Mouse (Mus musculus): Measurements from ENCODE around the gene Prl2c5. TPM values are rescaled to one million over a fixed set of nuclear protein-coding genes. Genes with fewer than 3 reads are reported as not detected.
"Not testable (repeated sequence)": the region's sequence is repeated elsewhere in the genome, so short reads cannot be mapped to it uniquely, and the experiment has no call there.

Gene Prl2c5
- polyA plus RNA-seq (2015; fragmentation: Nextera tagmentation; extraction: Ambion mirVana), result not detected in 2 replicates

DNA sequence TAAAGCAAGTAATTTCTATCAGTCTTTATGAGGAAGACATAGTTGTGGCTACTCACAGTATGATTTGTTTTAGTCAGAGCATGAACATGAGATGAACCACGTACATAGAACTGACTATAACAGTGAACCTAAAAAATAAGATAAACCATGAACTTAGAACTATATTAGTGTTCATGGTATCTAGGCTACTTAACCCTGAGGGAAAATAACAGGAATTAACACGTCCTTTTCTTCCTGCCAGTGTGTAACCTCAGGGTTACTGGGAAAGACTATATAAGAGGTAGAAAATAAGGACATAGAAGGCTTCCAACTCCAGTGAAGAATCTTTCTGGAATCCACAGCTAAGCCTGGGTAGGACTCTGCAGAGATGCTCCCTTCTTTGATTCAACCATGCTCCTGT lies at the start of gene Prl2c5:
TSS of gene Prl2c5 (plus strand) at position 301 of the 400 bp plus-strand sequence.
- not testable (repeated sequence) for H3K4me1 ChIP-seq (ENCODE audit: control insufficient read depth, low read depth, low read length); H3K9ac ChIP-seq (ENCODE audit: low read depth, low read length); H3K9me3 ChIP-seq (replicated peaks; ENCODE audit: control insufficient read depth, low read length); H3K27ac ChIP-seq (ENCODE audit: low read length); H3K4me3 ChIP-seq (ENCODE audit: low read depth, low read length); ATAC-seq (ENCODE audit: low read depth); H3K36me3 ChIP-seq (ENCODE audit: control insufficient read depth, insufficient read depth); H3K27me3 ChIP-seq (ENCODE audit: control insufficient read depth, insufficient read depth, low read depth, low read length); H3K4me2 ChIP-seq (ENCODE audit: low read depth, low read length)
- 33% methylated on average over 2 of the region's 2 CpGs for WGBS (ENCODE audit: insufficient replicate concordance)

DNA sequence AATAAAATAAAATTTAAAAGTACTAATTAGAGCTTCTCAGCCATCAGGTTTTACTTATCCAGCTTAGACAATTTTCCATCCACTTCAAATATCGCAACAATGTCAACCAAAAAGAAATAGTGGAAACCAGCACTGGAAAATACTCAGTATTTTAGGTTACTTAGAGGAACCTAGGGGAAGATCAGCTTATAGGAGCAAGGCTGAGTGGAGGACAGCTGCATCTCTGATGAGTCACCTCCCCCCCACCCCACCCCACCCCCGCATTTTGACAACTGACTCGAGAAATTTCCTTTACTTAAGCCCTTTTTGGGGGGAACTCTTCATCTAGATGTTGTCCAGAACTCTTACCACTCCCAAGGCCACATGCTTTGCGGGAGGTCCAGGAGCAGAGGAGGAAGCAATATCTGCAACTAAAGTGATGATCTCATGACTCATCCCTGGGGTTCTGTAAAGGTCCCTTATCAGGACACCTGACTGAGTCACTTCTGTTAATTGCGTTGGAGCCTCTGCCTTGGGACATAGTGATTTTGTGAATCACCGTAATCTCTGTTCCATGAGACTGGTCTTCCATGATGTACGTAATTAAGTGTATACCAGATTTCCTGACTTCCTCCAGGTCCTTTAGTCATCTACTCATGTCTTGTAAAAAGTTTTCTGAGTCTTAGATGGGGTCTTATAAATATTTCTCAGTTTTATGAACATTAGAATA lies 19.6 kb upstream of the Prl2c5 start:
- not testable (repeated sequence) for H3K9me3 ChIP-seq (replicated peaks; ENCODE audit: control insufficient read depth, low read length); H3K4me3 ChIP-seq (ENCODE audit: low read depth, low read length); H3K4me2 ChIP-seq (ENCODE audit: low read depth, low read length); H3K36me3 ChIP-seq (ENCODE audit: control insufficient read depth, insufficient read depth); ATAC-seq (ENCODE audit: low read depth); H3K27me3 ChIP-seq (ENCODE audit: control insufficient read depth, insufficient read depth, low read depth, low read length); H3K27ac ChIP-seq (ENCODE audit: low read length); H3K9ac ChIP-seq (ENCODE audit: low read depth, low read length); H3K4me1 ChIP-seq (ENCODE audit: control insufficient read depth, low read depth, low read length)
- WGBS (ENCODE audit: insufficient replicate concordance), result 40% methylated on average over 4 of the region's 7 CpGs

DNA sequence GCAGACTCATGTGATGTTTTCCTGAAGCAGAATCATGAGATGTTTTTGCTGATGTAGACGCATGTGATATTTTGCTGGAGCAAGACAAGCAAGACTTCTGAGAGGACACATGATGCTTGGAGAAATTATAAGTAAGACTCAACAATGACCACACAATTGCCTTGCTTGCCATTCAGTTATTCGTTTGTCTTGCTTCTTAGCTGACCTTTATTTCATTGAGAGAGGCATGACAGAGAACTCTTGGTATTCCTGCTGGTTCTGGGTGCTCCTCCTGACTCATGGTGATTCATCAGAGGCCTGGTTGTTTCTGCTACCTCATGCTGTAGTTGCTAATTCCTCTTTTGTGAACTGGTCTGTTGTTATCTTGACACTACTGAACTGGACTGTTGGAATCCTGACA lies 13.9 kb upstream of the Prl2c5 start:
- not testable (repeated sequence) for H3K4me2 ChIP-seq (ENCODE audit: low read depth, low read length); H3K36me3 ChIP-seq (ENCODE audit: control insufficient read depth, insufficient read depth); H3K4me1 ChIP-seq (ENCODE audit: control insufficient read depth, low read depth, low read length); H3K4me3 ChIP-seq (ENCODE audit: low read depth, low read length); H3K9ac ChIP-seq (ENCODE audit: low read depth, low read length); H3K27ac ChIP-seq (ENCODE audit: low read length); H3K9me3 ChIP-seq (replicated peaks; ENCODE audit: control insufficient read depth, low read length); ATAC-seq (ENCODE audit: low read depth); H3K27me3 ChIP-seq (ENCODE audit: control insufficient read depth, insufficient read depth, low read depth, low read length)
- 43% methylated on average over 2 of the region's 2 CpGs for WGBS (ENCODE audit: insufficient replicate concordance)

DNA sequence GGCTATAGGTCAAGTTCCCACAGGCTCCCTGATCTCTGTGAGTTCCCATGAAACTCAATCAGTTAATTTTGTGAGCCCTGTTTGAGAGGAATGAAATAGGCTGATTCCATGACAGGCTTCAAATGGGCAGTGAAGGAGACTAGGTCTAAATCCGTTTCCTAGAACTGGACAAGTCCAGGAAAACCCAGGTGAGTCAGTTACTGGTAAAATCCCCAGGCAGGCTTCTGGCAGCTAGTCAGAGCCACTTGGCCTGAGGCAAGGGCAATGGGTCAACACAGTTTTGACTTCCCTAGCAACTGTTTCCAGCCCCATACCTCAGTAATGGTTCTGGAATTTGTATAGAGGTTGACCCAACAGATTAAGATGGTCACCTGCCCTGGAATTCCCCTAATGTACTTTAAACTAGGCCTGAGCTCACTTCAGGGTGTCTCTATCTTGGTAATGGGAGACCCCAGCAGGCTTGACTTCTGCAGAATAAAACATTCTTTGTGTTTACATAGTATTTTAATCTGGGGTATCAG lies 8.8 kb upstream of the Prl2c5 start:
- not testable (repeated sequence) for H3K9me3 ChIP-seq (replicated peaks; ENCODE audit: control insufficient read depth, low read length); H3K4me2 ChIP-seq (ENCODE audit: low read depth, low read length); H3K27me3 ChIP-seq (ENCODE audit: control insufficient read depth, insufficient read depth, low read depth, low read length); H3K9ac ChIP-seq (ENCODE audit: low read depth, low read length); H3K27ac ChIP-seq (ENCODE audit: low read length); H3K4me1 ChIP-seq (ENCODE audit: control insufficient read depth, low read depth, low read length); H3K36me3 ChIP-seq (ENCODE audit: control insufficient read depth, insufficient read depth); H3K4me3 ChIP-seq (ENCODE audit: low read depth, low read length); ATAC-seq (ENCODE audit: low read depth)
- WGBS (ENCODE audit: insufficient replicate concordance), result 23% methylated on average over 1 of the region's 1 CpGs

DNA sequence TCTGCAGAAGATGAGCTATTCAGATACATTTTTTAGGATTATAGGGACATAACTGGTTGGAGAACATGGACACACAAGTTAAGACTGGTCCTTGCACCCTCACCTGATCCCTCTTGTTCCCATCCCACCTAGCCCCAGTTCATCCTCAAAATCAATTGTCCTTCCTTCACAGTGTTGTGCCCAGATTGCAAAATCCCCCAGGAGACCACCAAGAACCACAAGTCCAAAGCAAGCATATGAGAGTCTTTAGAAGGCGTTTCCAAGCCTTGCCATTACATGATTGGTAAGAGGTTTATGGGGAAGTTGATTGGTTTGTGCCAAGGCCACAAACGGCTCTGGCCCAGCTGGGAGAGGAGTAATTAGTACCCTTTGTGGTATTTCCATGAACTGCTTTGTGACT lies 6.8 kb upstream of the Prl2c5 start:
- not testable (repeated sequence) for H3K4me2 ChIP-seq (ENCODE audit: low read depth, low read length); H3K27ac ChIP-seq (ENCODE audit: low read length); H3K9me3 ChIP-seq (replicated peaks; ENCODE audit: control insufficient read depth, low read length); H3K4me3 ChIP-seq (ENCODE audit: low read depth, low read length); H3K4me1 ChIP-seq (ENCODE audit: control insufficient read depth, low read depth, low read length); H3K36me3 ChIP-seq (ENCODE audit: control insufficient read depth, insufficient read depth); ATAC-seq (ENCODE audit: low read depth); H3K27me3 ChIP-seq (ENCODE audit: control insufficient read depth, insufficient read depth, low read depth, low read length); H3K9ac ChIP-seq (ENCODE audit: low read depth, low read length)
- 35% methylated on average over 2 of the region's 2 CpGs for WGBS (ENCODE audit: insufficient replicate concordance)

DNA sequence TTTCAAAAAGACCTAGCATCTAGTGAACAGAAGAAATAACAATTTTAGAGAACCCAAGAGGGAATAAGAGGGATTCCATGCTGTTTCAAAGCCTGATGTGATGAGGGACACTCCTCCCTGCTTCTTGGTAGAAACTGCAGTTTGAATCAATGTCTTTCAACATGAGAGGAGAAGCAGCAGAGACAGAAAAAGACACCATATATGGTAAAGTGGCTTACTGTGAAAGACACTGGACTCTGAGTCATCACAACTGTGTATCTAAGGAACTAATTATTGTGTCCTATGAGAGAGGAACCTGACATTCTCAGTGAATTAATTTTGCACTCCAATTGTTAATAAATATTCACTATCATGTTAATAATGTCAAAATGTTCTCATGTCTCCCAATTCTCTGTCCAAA lies 28.7 kb downstream of the Prl2c5 start:
- H3K36me3 ChIP-seq (ENCODE audit: control insufficient read depth, insufficient read depth); H3K27ac ChIP-seq (ENCODE audit: low read length); H3K4me3 ChIP-seq (ENCODE audit: low read depth, low read length); H3K4me1 ChIP-seq (ENCODE audit: control insufficient read depth, low read depth, low read length); H3K4me2 ChIP-seq (ENCODE audit: low read depth, low read length); H3K27me3 ChIP-seq (ENCODE audit: control insufficient read depth, insufficient read depth, low read depth, low read length); H3K9me3 ChIP-seq (replicated peaks; ENCODE audit: control insufficient read depth, low read length); H3K9ac ChIP-seq (ENCODE audit: low read depth, low read length); ATAC-seq (ENCODE audit: low read depth): not testable (repeated sequence)

DNA sequence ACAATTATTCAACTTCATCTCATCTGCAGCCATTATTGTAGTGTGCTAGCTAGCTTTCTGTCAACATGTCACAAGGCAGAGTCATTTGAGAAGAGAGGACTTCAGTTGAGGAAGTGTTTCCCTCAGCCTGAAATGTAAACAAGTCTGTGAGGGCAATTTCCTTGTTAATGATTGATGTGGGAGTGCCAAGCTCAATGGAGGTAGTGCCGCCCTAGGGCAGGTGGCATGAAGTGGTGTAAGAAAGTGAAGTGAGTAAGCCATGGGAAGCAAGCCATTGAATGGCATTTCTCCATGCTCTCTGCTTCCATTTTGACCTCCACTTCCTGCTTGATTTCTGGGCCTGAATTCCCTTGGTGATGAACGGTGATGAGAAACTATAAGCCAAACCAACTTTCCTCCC lies 33.8 kb downstream of the Prl2c5 start:
- not testable (repeated sequence) for ATAC-seq (ENCODE audit: low read depth); H3K27me3 ChIP-seq (ENCODE audit: control insufficient read depth, insufficient read depth, low read depth, low read length); H3K36me3 ChIP-seq (ENCODE audit: control insufficient read depth, insufficient read depth); H3K9ac ChIP-seq (ENCODE audit: low read depth, low read length); H3K9me3 ChIP-seq (replicated peaks; ENCODE audit: control insufficient read depth, low read length); H3K4me2 ChIP-seq (ENCODE audit: low read depth, low read length); H3K27ac ChIP-seq (ENCODE audit: low read length); H3K4me3 ChIP-seq (ENCODE audit: low read depth, low read length); H3K4me1 ChIP-seq (ENCODE audit: control insufficient read depth, low read depth, low read length)
- WGBS (ENCODE audit: insufficient replicate concordance), result 47% methylated on average over 2 of the region's 2 CpGs

DNA sequence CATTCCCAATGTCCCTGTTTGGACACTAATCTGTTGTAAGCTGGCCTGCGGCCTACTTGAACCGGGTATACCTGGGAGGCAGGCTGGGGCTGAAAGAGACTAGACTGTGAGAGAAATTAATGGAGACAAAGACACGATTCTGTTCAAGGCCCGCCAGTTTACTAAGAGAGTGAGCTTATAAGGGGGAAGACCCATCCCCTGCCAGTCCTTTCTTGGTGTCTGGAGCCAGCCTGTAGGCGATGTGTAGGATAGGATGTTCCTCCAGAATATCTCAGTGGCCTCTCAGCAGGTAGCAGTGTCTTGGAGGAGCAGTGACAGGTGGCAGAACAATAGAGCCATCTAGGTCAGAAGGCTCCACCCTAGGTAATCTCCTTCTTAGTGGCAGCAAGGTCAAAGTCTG lies 37.7 kb downstream of the Prl2c5 start:
- H3K9ac ChIP-seq (ENCODE audit: low read depth, low read length); H3K9me3 ChIP-seq (replicated peaks; ENCODE audit: control insufficient read depth, low read length); ATAC-seq (ENCODE audit: low read depth); H3K4me1 ChIP-seq (ENCODE audit: control insufficient read depth, low read depth, low read length); H3K4me3 ChIP-seq (ENCODE audit: low read depth, low read length); H3K36me3 ChIP-seq (ENCODE audit: control insufficient read depth, insufficient read depth); H3K4me2 ChIP-seq (ENCODE audit: low read depth, low read length); H3K27ac ChIP-seq (ENCODE audit: low read length); H3K27me3 ChIP-seq (ENCODE audit: control insufficient read depth, insufficient read depth, low read depth, low read length): not testable (repeated sequence)
- 57% methylated on average over 5 of the region's 5 CpGs for WGBS (ENCODE audit: insufficient replicate concordance)

DNA sequence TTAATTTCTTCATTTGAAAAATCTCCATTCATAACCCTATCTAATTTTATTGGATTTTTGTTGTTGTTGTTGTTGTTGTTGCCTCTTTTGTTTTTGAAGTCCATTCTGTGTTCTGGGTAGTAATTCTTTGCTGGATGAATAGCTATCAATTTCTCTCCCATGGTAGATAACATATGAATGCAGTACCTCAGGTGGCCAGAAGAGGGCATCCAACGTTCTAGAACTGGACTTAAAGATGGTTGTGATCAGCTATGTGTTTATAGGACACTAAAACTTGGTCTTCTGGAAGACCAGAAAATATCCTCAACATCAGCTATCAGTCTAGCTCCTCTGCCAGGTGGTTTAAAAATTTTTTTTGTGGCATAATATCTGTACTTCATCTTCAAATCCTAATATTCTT lies 54.9 kb downstream of the Prl2c5 start:
- H3K27me3 ChIP-seq (ENCODE audit: control insufficient read depth, insufficient read depth, low read depth, low read length); H3K4me3 ChIP-seq (ENCODE audit: low read depth, low read length); ATAC-seq (ENCODE audit: low read depth); H3K4me2 ChIP-seq (ENCODE audit: low read depth, low read length); H3K27ac ChIP-seq (ENCODE audit: low read length); H3K4me1 ChIP-seq (ENCODE audit: control insufficient read depth, low read depth, low read length); H3K36me3 ChIP-seq (ENCODE audit: control insufficient read depth, insufficient read depth); H3K9me3 ChIP-seq (replicated peaks; ENCODE audit: control insufficient read depth, low read length); H3K9ac ChIP-seq (ENCODE audit: low read depth, low read length): not testable (repeated sequence)
- 0% methylated on average over 1 of the region's 1 CpGs for WGBS (ENCODE audit: insufficient replicate concordance)
